Mouse (Mus musculus): ENCODE measurements around the gene Cluh.

Gene Cluh

DNA sequence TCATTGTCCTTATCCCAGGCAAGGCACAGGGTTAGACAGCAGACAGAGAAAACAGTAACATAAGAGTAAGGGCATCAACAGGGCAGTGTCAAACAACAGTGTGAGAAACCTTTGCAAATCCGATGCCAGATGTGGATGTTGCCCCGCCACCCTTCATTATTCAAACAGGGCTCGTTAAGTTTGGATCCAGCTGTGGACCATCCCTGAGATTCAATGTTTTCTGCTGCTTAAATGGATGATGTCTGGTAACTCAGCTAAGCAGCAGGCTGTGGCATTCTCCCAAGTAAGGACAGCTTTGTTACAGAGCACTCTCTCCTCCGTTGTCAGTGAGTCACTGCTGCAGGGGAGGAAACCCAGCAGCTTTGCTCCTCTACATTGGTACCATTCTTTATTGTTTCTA is 25.9 kb downstream of the Cluh start:
- no peak for DNase-seq

DNA sequence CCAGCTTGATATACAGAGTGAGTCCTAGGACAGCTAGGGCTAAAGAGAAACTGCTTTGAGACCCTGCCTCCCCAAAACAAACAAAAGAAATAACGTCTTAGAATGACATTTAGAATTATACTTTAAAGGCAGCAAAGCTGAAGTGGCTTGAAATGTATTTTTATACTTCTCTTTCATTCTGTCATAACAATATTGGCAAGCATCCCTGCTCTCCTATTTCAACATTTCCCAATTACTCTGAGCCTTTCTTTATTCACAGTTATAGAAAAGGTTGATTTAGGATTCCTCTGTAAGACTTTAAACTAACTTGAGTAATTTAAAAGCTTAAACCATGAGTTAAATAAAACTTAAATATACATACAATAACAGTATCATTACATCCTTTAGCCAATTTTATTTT is 42.9 kb downstream of the Cluh start:
- no peak for DNase-seq

DNA sequence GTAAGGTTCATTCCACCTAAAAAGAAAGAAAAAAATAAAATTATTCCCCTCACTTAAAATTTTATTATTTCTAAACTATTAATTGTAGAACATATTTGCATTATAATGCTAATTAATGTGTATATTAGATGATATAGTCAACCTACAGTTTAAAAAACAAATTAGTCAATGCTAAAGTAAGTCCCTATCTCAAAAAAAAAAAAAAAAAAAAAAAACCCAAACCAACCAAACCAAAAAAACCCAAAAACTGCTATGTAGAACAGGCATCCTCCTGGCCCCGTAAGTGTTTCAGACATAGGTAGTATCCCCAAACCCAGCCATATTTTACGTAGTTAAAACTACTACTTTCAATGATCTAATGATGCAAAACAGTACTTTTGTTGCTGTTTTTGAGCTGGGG is 50.2 kb downstream of the Cluh start:
- no peak for DNase-seq

DNA sequence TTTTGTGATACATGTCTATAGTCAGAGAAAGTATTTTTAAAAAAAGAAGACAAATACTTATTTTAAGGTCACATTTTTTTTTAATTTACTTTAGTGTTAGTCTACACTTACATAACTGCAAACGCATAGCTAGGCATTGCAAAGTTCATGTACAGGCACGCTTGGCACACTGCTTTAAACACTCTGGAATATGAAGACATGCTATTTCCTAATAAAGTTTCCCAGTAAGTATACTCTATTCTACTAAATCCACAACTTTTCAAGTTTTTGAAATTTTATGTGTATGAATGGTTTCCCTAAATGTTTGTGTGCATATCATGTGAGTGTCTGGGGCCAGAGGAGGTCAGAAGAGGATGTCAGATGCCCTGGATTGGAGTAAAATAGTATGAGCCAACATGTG is 54.8 kb downstream of the Cluh start:
- no peak for DNase-seq

DNA sequence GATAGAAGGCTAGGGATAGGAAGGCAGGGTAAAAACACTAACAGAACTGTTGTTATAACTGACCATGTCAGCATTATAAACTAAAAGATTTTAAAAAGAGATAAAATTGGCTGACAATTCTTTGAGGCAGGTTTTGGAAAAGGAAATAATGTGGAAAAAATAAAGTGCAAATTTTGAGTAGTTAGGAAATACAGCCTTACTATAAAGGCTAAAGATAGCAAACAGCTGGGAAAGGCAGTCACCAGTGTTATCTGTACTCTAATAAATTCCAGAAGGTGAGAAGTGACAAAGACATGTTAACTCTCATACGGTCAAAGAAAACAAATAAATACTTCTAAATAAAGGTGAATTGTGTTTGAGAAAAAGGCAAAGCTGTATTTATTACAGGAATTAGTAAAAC is 59.5 kb downstream of the Cluh start:
- no peak for DNase-seq

DNA sequence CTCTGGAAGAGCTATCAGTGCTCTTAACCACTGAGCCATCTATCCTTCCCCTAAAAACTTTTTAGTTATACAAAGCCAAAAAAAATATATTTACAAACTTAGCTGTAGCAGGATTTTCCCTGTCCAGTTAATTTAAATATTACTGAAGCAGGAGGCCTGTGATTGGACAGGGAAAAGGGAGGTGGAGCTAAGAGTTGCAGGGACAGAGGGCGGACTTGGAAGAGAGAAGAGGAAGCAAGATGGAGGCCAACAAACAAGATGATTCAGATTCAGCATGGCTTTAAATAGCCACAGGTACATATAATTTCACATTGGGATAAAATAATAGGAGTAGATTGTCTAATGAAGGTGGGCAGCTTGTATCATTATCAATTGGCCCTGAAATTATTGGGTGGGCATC is 61.4 kb downstream of the Cluh start:
- no peak for DNase-seq

DNA sequence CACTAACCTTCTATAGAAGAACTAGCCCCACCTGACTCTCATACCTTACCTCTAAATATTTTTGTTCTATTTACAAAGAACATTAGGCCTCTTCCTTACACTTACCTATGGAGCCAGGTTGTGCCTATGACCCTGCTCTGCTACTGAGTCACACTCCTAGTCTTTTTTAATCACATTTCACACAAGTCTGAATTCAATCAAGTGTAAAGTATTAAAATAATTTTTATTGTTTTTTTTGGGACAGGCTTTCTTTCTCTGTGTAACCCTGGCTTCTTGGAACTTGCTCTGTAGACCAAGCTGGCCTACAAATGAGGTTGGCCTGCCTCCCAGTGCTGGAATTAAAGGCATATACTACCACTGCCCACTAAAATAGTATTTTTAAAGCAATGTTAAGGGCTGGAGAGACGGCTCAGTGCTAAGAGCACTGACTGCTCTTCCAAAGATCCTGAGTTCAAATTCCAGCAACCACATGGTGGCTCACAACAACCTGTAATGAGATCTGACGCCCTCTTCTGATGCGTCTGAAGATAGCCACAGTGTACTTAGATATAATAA is 66.8 kb downstream of the Cluh start:
- peak; percentile 59 to 61 for DNase-seq
